17 mouse cellular contexts compared by ENCODE assay signal in the genomic region with DNA sequence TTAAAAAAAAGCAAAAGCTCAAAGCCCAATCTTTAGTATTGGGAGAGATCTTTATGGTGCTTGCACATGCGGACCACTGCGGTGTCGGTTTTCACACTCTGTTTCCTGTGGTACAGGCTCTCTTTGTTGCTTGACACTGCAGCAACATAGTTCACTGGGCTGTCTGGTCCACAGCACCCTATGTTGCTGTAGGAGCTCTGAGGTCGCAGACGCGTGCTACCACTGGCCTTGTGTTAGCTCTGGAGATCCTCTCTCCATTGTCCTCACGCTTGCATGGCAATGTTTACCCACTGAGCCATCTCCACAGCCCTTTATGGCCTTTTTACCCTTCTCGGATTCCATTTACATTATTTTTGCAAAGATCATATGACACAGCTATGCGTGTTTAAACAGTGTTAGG. TPM values are rescaled to one million over a fixed set of nuclear protein-coding genes. Genes with fewer than 3 reads are reported as not detected.
DNase-seq lines count a peak whose midpoint lies in the region; ATAC-seq and TF ChIP-seq lines count a peak whose summit lies in the region.
"Had no signal": no experiment of that assay in that cellular context is flagged by ENCODE, and none has a peak within 500 bp of the region (broad histone marks: within the 10 kb centered on the region; RNA-seq: fewer than 3 reads in every experiment).

No protein-coding gene starts in this region.

- no peaks in the 10 kb centered on the region for H3K9me3 ChIP-seq in forebrain, embryonic 11.5 days (ENCODE audit: control insufficient read depth, low read length)
- H3K9me3 ChIP-seq in forebrain, embryonic 12.5 days, result no peaks in the 10 kb centered on the region
- no peaks in the 10 kb centered on the region for H3K9me3 ChIP-seq in kidney, embryonic 15.5 days (replicated peaks)
- no peaks in the 10 kb centered on the region for H3K9me3 ChIP-seq in midbrain, embryonic 12.5 days
- H3K9me3 ChIP-seq in midbrain, postnatal 0 days (ENCODE audit: low read length), result no peaks in the 10 kb centered on the region
- H3K9me3 ChIP-seq in midbrain, embryonic 16.5 days (replicated peaks; ENCODE audit: control insufficient read depth, low read length, poor library complexity, severe bottlenecking), result no peaks in the 10 kb centered on the region
- H3K9me3 ChIP-seq: embryonic facial prominence, embryonic 13.5 days; heart, embryonic 15.5 days had no signal

- no peak for DNase-seq in forebrain, embryonic 11.5 days (ENCODE audit: low spot score)
- DNase-seq in kidney, postnatal 10 days, result no peak
- no peak for DNase-seq in midbrain, postnatal 0 days (ENCODE audit: low spot score)
- no peak for DNase-seq in retina, embryonic 14.5 days (ENCODE audit: low spot score)

- H3K9ac ChIP-seq in forebrain, embryonic 11.5 days (ENCODE audit: low read length), result no peak overlapping the region
- no peak overlapping the region for H3K9ac ChIP-seq in forebrain, embryonic 12.5 days
- H3K9ac ChIP-seq in kidney, embryonic 15.5 days, result no peak overlapping the region
- H3K9ac ChIP-seq in midbrain, embryonic 12.5 days (replicated peaks), result no peak overlapping the region
- no peak overlapping the region for H3K9ac ChIP-seq in midbrain, postnatal 0 days (replicated peaks; ENCODE audit: low read length, poor library complexity, severe bottlenecking)
- H3K9ac ChIP-seq in midbrain, embryonic 16.5 days (ENCODE audit: low read depth, low read length), result no peak overlapping the region
- H3K9ac ChIP-seq: embryonic facial prominence, embryonic 13.5 days; heart, embryonic 15.5 days; liver, postnatal 0 days had no signal

- ATAC-seq in forebrain, embryonic 11.5 days (replicated peaks; ENCODE audit: low FRiP score), result peak; percentile 42; the same call in 1 of the 2 replicates
- ATAC-seq in forebrain, embryonic 12.5 days (ENCODE audit: low FRiP score), result no peak
- 0 out of 2 replicates have a peak, but pooled peaks have one; percentile 60 for ATAC-seq in kidney, embryonic 15.5 days (replicated peaks; ENCODE audit: low FRiP score)
- ATAC-seq in midbrain, embryonic 12.5 days (ENCODE audit: low FRiP score, low read depth), result 0 out of 2 replicates have a peak, but pooled peaks have one; percentile 29
- ATAC-seq in midbrain, postnatal 0 days (ENCODE audit: low FRiP score), result no peak
- ATAC-seq in midbrain, embryonic 16.5 days, result peak; percentile 33; the same call in 1 of the 2 replicates
- ATAC-seq: lung, postnatal 0 days had no signal

- no peak for TF ChIP-seq CTCF in midbrain, postnatal 0 days (IDR thresholded peaks at IDR 0.05)

- no peak overlapping the region for H3K4me2 ChIP-seq in forebrain, embryonic 11.5 days (ENCODE audit: low read depth, low read length, severe bottlenecking)
- no peak overlapping the region for H3K4me2 ChIP-seq in forebrain, embryonic 12.5 days
- no peak overlapping the region for H3K4me2 ChIP-seq in kidney, embryonic 15.5 days
- no peak overlapping the region for H3K4me2 ChIP-seq in midbrain, embryonic 12.5 days (replicated peaks)
- no peak overlapping the region for H3K4me2 ChIP-seq in midbrain, postnatal 0 days (ENCODE audit: low read depth, low read length, poor library complexity, severe bottlenecking)
- H3K4me2 ChIP-seq in midbrain, embryonic 16.5 days (ENCODE audit: low read length), result no peak overlapping the region
- H3K4me2 ChIP-seq: embryonic facial prominence, embryonic 13.5 days; heart, embryonic 15.5 days; liver, embryonic 11.5 days had no signal

- no peak overlapping the region for H3K4me3 ChIP-seq in forebrain, embryonic 11.5 days (ENCODE audit: low read depth, low read length)
- no peak overlapping the region for H3K4me3 ChIP-seq in forebrain, embryonic 12.5 days (replicated peaks)
- H3K4me3 ChIP-seq in kidney, embryonic 15.5 days (replicated peaks), result no peak overlapping the region
- no peak overlapping the region for H3K4me3 ChIP-seq in midbrain, embryonic 12.5 days
- no peak overlapping the region for H3K4me3 ChIP-seq in midbrain, postnatal 0 days (ENCODE audit: low read depth, low read length)
- no peak overlapping the region for H3K4me3 ChIP-seq in midbrain, embryonic 16.5 days (ENCODE audit: low read depth, low read length)
- H3K4me3 ChIP-seq: embryonic facial prominence, embryonic 13.5 days; heart, embryonic 15.5 days had no signal

- H3K27ac ChIP-seq in forebrain, embryonic 11.5 days (ENCODE audit: low read depth, low read length), result no peak overlapping the region
- H3K27ac ChIP-seq in forebrain, embryonic 12.5 days, result no peak overlapping the region
- no peak overlapping the region for H3K27ac ChIP-seq in kidney, embryonic 15.5 days
- no peak overlapping the region for H3K27ac ChIP-seq in midbrain, embryonic 12.5 days (replicated peaks)
- H3K27ac ChIP-seq in midbrain, postnatal 0 days (ENCODE audit: low read depth, low read length), result no peak overlapping the region
- no peak overlapping the region for H3K27ac ChIP-seq in midbrain, embryonic 16.5 days (ENCODE audit: low read length)
- H3K27ac ChIP-seq: embryonic facial prominence, embryonic 13.5 days; heart, embryonic 15.5 days had no signal

- no peaks in the 10 kb centered on the region; the same call in 1 of the 2 replicates for H3K36me3 ChIP-seq in forebrain, embryonic 11.5 days (ENCODE audit: control insufficient read depth, insufficient read depth, low read length)
- H3K36me3 ChIP-seq in forebrain, embryonic 12.5 days (replicated peaks), result peaks cover 80% of the 10 kb centered on the region
- H3K36me3 ChIP-seq in kidney, embryonic 15.5 days, result peaks cover 5% of the 10 kb centered on the region; the same call in 1 of the 2 replicates
- peaks cover 81% of the 10 kb centered on the region for H3K36me3 ChIP-seq in midbrain, embryonic 12.5 days
- H3K36me3 ChIP-seq in midbrain, postnatal 0 days (ENCODE audit: insufficient read depth, low read length), result peaks cover 74% of the 10 kb centered on the region
- peaks cover 41% of the 10 kb centered on the region for H3K36me3 ChIP-seq in midbrain, embryonic 16.5 days (ENCODE audit: control insufficient read depth, insufficient read depth, low read length)
- H3K36me3 ChIP-seq: heart, embryonic 15.5 days had no signal

- H3K27me3 ChIP-seq in forebrain, embryonic 11.5 days (ENCODE audit: control insufficient read depth, insufficient read depth, low read length), result no peaks in the 10 kb centered on the region
- H3K27me3 ChIP-seq in forebrain, embryonic 12.5 days, result no peaks in the 10 kb centered on the region
- H3K27me3 ChIP-seq in kidney, embryonic 15.5 days, result no peaks in the 10 kb centered on the region
- H3K27me3 ChIP-seq in midbrain, embryonic 12.5 days, result no peaks in the 10 kb centered on the region
- H3K27me3 ChIP-seq in midbrain, postnatal 0 days (ENCODE audit: insufficient read depth, low read length), result no peaks in the 10 kb centered on the region
- H3K27me3 ChIP-seq in midbrain, embryonic 16.5 days (ENCODE audit: control insufficient read depth, insufficient read depth, low read depth, low read length), result no peaks in the 10 kb centered on the region
- H3K27me3 ChIP-seq: embryonic facial prominence, embryonic 13.5 days; heart, embryonic 15.5 days had no signal

- WGBS in forebrain, embryonic 11.5 days, result 83% methylated on average over 9 of the region's 9 CpGs
- WGBS in forebrain, embryonic 12.5 days, result 82% methylated on average over 9 of the region's 9 CpGs
- WGBS in kidney, embryonic 15.5 days, result 42% methylated on average over 9 of the region's 9 CpGs
- WGBS in midbrain, embryonic 12.5 days, result 75% methylated on average over 9 of the region's 9 CpGs
- WGBS in midbrain, postnatal 0 days, result 81% methylated on average over 9 of the region's 9 CpGs
- 73% methylated on average over 9 of the region's 9 CpGs for WGBS in midbrain, embryonic 16.5 days

- no peaks in the 10 kb centered on the region for H3K4me1 ChIP-seq in forebrain, embryonic 11.5 days (replicated peaks; ENCODE audit: control insufficient read depth, insufficient read depth, low read length)
- H3K4me1 ChIP-seq in forebrain, embryonic 12.5 days, result no peaks in the 10 kb centered on the region
- no peaks in the 10 kb centered on the region for H3K4me1 ChIP-seq in kidney, embryonic 15.5 days
- H3K4me1 ChIP-seq in midbrain, embryonic 12.5 days, result no peaks in the 10 kb centered on the region
- no peaks in the 10 kb centered on the region for H3K4me1 ChIP-seq in midbrain, postnatal 0 days (ENCODE audit: insufficient read depth, low read length)
- no peaks in the 10 kb centered on the region for H3K4me1 ChIP-seq in midbrain, embryonic 16.5 days (ENCODE audit: control insufficient read depth, insufficient read depth, low read length)
- H3K4me1 ChIP-seq: heart, embryonic 15.5 days had no signal

RNA-seq across cellular contexts. Expression of a gene that starts 34.1 kb away (rescaled TPM):
- polyA plus RNA-seq in forebrain, embryonic 11.5 days (2014; fragmentation: Nextera tagmentation; extraction: Ambion mirVana), result 0.65 and 1.5 TPM in 2 replicates
- 1.1 and 1.7 TPM in 2 replicates for polyA plus RNA-seq in forebrain, embryonic 12.5 days (2016; fragmentation: Nextera tagmentation; extraction: Ambion mirVana)
- 0.13 and 0.21 TPM in 2 replicates for polyA plus RNA-seq in kidney, embryonic 15.5 days (2015; fragmentation: Nextera tagmentation; extraction: Ambion mirVana)
- polyA plus RNA-seq in midbrain, embryonic 12.5 days (2016; fragmentation: Nextera tagmentation; extraction: Ambion mirVana), result 2.2 and 2.3 TPM in 2 replicates
- 11.8 and 12.2 TPM in 2 replicates for total RNA-seq in midbrain, postnatal 0 days (2014; rRNA removed)
- 18.9 and 20.8 TPM in 2 replicates for polyA plus RNA-seq in midbrain, postnatal 0 days (2015; fragmentation: Nextera tagmentation; extraction: Ambion mirVana)
- 9.9 and 12.5 TPM in 2 replicates for polyA plus RNA-seq in midbrain, embryonic 16.5 days (2015; fragmentation: Nextera tagmentation; extraction: Ambion mirVana)
- total RNA-seq: adrenal gland, postnatal 10 days; gastrocnemius, adult 8-10 months; heart, postnatal 36 days had no signal
- polyA plus RNA-seq: heart, embryonic 15.5 days; kidney, embryonic 14.5 days; liver, embryonic 11.5 days; lung, postnatal 0 days had no signal

RNA-seq across cellular contexts. Expression of a gene that starts 43.3 kb away (rescaled TPM):
- polyA plus RNA-seq in forebrain, embryonic 11.5 days (2014; fragmentation: Nextera tagmentation; extraction: Ambion mirVana), result 49.9 and 50.9 TPM in 2 replicates
- 55.7 and 64.2 TPM in 2 replicates for polyA plus RNA-seq in forebrain, embryonic 12.5 days (2016; fragmentation: Nextera tagmentation; extraction: Ambion mirVana)
- 15.3 and 15.5 TPM in 2 replicates for polyA plus RNA-seq in kidney, embryonic 15.5 days (2015; fragmentation: Nextera tagmentation; extraction: Ambion mirVana)
- polyA plus RNA-seq in midbrain, embryonic 12.5 days (2016; fragmentation: Nextera tagmentation; extraction: Ambion mirVana), result 59.1 and 59.5 TPM in 2 replicates
- 133 and 141 TPM in 2 replicates for total RNA-seq in midbrain, postnatal 0 days (2014; rRNA removed)
- 79.4 and 83.7 TPM in 2 replicates for polyA plus RNA-seq in midbrain, postnatal 0 days (2015; fragmentation: Nextera tagmentation; extraction: Ambion mirVana)
- polyA plus RNA-seq in midbrain, embryonic 16.5 days (2015; fragmentation: Nextera tagmentation; extraction: Ambion mirVana), result 98.9 and 103 TPM in 2 replicates

Comparison
In these comparisons a context has a peak if more than half of its experiments do, and no peak if none do; other contexts are left out.
1. ATAC-seq: peak in forebrain, embryonic 11.5 days (single experiment), kidney, embryonic 15.5 days (single experiment), midbrain, embryonic 12.5 days (single experiment) and midbrain, embryonic 16.5 days (single experiment); none in forebrain, embryonic 12.5 days (single experiment) and midbrain, postnatal 0 days (single experiment).